Mouse (Mus musculus): ENCODE results near the gene Epn3.

GRCm38 (mm10) chr11:94472916-94473706 is 26.7 kb downstream of the Epn3 start:
- TF ChIP-seq CTCF (IDR thresholded peaks at IDR 0.05; ENCODE audit: extremely low read depth, insufficient read length, insufficient replicate concordance, low read depth, low read length): no peak
- TF ChIP-seq POLR2A (IDR thresholded peaks at IDR 0.05; ENCODE audit: low read depth, low read length): no peak
